Mouse (Mus musculus): ENCODE data around the gene Pepd. TPM values are rescaled to one million over a fixed set of nuclear protein-coding genes. Genes with fewer than 3 reads are reported as not detected.

The Pepd gene
- polyA plus RNA-seq, 1 experiment from 2014 or later: 56.0 TPM

DNA sequence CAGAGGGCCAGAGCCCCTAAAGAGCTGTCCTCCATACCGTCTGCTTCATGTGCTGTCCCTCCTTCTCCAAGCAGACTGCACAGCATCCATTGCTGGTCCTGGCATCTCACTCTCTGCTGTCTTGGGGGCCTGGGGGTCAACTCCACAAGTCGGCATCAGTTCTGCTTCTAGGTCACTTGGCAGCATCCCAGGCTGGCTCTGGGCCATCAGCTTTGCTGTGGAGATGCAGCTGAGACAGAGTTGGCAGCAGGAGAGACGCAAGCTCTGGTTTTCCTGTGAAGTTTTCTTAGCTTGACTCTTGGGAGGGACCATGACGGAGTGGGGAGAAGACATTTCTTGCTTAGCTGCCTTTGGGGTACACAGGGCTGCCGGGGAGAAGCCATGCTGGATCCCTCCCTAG is 13.0 kb downstream of the Pepd start:
- no peak overlapping the region for H3K27ac ChIP-seq (ENCODE audit: low read length)
- no peaks in the 10 kb centered on the region for H3K9me3 ChIP-seq (replicated peaks; ENCODE audit: control insufficient read depth, low read length)
- WGBS (ENCODE audit: insufficient replicate concordance): 67% methylated on average over 5 of the region's 5 CpGs
- no peak overlapping the region for H3K9ac ChIP-seq (ENCODE audit: low read depth, low read length)
- no peaks in the 10 kb centered on the region for H3K27me3 ChIP-seq (ENCODE audit: control insufficient read depth, insufficient read depth, low read depth, low read length)
- no peak overlapping the region for H3K4me2 ChIP-seq (ENCODE audit: low read depth, low read length)
- ATAC-seq (ENCODE audit: low read depth): no peak
- no peaks in the 10 kb centered on the region for H3K4me1 ChIP-seq (ENCODE audit: control insufficient read depth, low read depth, low read length)
- H3K36me3 ChIP-seq (ENCODE audit: control insufficient read depth, insufficient read depth): no peaks in the 10 kb centered on the region
- no peak overlapping the region for H3K4me3 ChIP-seq (ENCODE audit: low read depth, low read length)

DNA sequence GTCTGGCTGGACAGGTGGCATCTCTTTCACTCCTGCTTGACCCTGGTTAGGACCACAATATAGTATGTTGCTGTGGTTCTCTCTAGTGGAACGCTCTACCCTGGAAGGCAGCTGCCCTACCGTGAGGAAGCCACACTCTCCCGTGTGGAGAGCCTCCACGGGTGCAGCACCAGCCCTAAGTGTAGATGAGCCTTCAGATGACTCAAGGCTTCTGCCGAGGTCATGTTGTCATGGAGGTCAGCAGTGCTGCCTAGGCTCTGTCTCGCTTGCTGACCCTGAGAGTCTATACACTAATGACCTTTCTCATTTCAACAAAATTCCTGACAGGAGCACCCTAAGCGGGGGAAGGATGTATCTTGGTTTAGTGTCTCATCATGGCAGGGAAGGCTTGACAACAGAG is 13.8 kb downstream of the Pepd start:
- H3K36me3 ChIP-seq (ENCODE audit: control insufficient read depth, insufficient read depth): no peaks in the 10 kb centered on the region
- ATAC-seq (ENCODE audit: low read depth): no peak
- H3K27ac ChIP-seq (ENCODE audit: low read length): no peak overlapping the region
- no peaks in the 10 kb centered on the region for H3K27me3 ChIP-seq (ENCODE audit: control insufficient read depth, insufficient read depth, low read depth, low read length)
- no peak overlapping the region for H3K4me3 ChIP-seq (ENCODE audit: low read depth, low read length)
- WGBS (ENCODE audit: insufficient replicate concordance): 72% methylated on average over 7 of the region's 7 CpGs
- no peak overlapping the region for H3K9ac ChIP-seq (ENCODE audit: low read depth, low read length)
- no peaks in the 10 kb centered on the region for H3K4me1 ChIP-seq (ENCODE audit: control insufficient read depth, low read depth, low read length)
- no peak overlapping the region for H3K4me2 ChIP-seq (ENCODE audit: low read depth, low read length)
- H3K9me3 ChIP-seq (replicated peaks; ENCODE audit: control insufficient read depth, low read length): no peaks in the 10 kb centered on the region

GRCm38 (mm10) chr7:34929614-34930262 is 17.6 kb downstream of the Pepd start:
- 68% methylated on average over 8 of the region's 8 CpGs for WGBS (ENCODE audit: insufficient replicate concordance)
- no peaks in the 10 kb centered on the region for H3K27me3 ChIP-seq (ENCODE audit: control insufficient read depth, insufficient read depth, low read depth, low read length)
- peaks cover 16% of the 10 kb centered on the region for H3K4me1 ChIP-seq (ENCODE audit: control insufficient read depth, low read depth, low read length)
- H3K9ac ChIP-seq (ENCODE audit: low read depth, low read length): no peak overlapping the region
- no peak overlapping the region for H3K27ac ChIP-seq (ENCODE audit: low read length)
- no peaks in the 10 kb centered on the region for H3K9me3 ChIP-seq (replicated peaks; ENCODE audit: control insufficient read depth, low read length)
- ATAC-seq (ENCODE audit: low read depth): no peak
- no peak overlapping the region for H3K4me3 ChIP-seq (ENCODE audit: low read depth, low read length)
- H3K36me3 ChIP-seq (ENCODE audit: control insufficient read depth, insufficient read depth): no peaks in the 10 kb centered on the region; the same call in 1 of the 2 replicates
- H3K4me2 ChIP-seq (ENCODE audit: low read depth, low read length): no peak overlapping the region

DNA sequence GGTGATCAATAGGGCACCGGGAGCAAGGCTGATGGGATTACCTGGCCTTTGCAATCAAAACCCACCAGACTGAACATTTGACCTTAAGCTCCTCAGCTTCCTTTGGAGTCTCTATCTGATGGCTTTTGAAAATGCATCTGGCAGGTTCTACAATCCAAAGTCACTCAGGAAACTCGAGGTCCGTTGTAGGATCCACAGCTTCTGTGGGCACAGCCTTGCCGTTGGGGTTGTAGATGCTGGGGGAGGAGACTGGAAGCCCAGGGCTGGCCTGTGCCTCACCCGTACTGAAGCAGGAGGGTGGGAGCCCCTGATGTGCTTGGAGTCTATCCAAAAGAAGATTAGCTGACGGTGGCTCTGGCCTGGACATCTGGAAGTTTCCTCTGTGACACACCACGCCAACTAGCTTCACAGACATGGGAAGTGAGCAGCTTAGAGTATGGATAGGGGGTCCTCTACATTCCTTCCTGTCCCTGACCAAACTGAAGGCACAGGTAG is 18.1 kb downstream of the Pepd start:
- H3K4me1 ChIP-seq (ENCODE audit: control insufficient read depth, low read depth, low read length): peaks cover 16% of the 10 kb centered on the region
- no peaks in the 10 kb centered on the region for H3K9me3 ChIP-seq (replicated peaks; ENCODE audit: control insufficient read depth, low read length)
- no peak overlapping the region for H3K9ac ChIP-seq (ENCODE audit: low read depth, low read length)
- H3K4me3 ChIP-seq (ENCODE audit: low read depth, low read length): no peak overlapping the region
- no peaks in the 10 kb centered on the region for H3K27me3 ChIP-seq (ENCODE audit: control insufficient read depth, insufficient read depth, low read depth, low read length)
- no peak overlapping the region for H3K27ac ChIP-seq (ENCODE audit: low read length)
- peaks cover 5% of the 10 kb centered on the region; the same call in 1 of the 2 replicates for H3K36me3 ChIP-seq (ENCODE audit: control insufficient read depth, insufficient read depth)
- no peak for ATAC-seq (ENCODE audit: low read depth)
- 55% methylated on average over 7 of the region's 7 CpGs for WGBS (ENCODE audit: insufficient replicate concordance)
- H3K4me2 ChIP-seq (ENCODE audit: low read depth, low read length): no peak overlapping the region

GRCm38 (mm10) chr7:34932631-34933030 is 20.5 kb downstream of the Pepd start:
- 80% methylated on average over 8 of the region's 8 CpGs for WGBS (ENCODE audit: insufficient replicate concordance)
- Histone ChIP-seq H3K27me3 (ENCODE audit: control insufficient read depth, insufficient read depth, low read depth, low read length) (no peaks in the 10 kb centered on the region), H3K9me3 (replicated peaks; ENCODE audit: control insufficient read depth, low read length) (peaks cover 2% of the 10 kb centered on the region), H3K9ac (ENCODE audit: low read depth, low read length) (peak overlapping the region; percentile 36), H3K27ac (ENCODE audit: low read length) (peak overlapping the region; percentile 81), H3K4me3 (ENCODE audit: low read depth, low read length) (no peak overlapping the region), H3K4me2 (ENCODE audit: low read depth, low read length) (peak overlapping the region; percentile 33; the same call in 1 of the 2 replicates), H3K4me1 (ENCODE audit: control insufficient read depth, low read depth, low read length) (peaks cover 16% of the 10 kb centered on the region), H3K36me3 (ENCODE audit: control insufficient read depth, insufficient read depth) (peaks cover 20% of the 10 kb centered on the region)
- ATAC-seq (ENCODE audit: low read depth): no peak

- ATAC-seq (ENCODE audit: low read depth): peak; percentile 98
- peak overlapping the region; percentile 81 for H3K27ac ChIP-seq (ENCODE audit: low read length)
Observed at GRCm38 (mm10) chr7:34933142-34933541, 21.0 kb downstream of the Pepd start.

GRCm38 (mm10) chr7:34936347-34936746 is 24.2 kb downstream of the Pepd start:
- Histone ChIP-seq H3K4me3 (ENCODE audit: low read depth, low read length) (no peak overlapping the region), H3K36me3 (ENCODE audit: control insufficient read depth, insufficient read depth) (peaks cover 20% of the 10 kb centered on the region), H3K4me1 (ENCODE audit: control insufficient read depth, low read depth, low read length) (peaks cover 16% of the 10 kb centered on the region), H3K27me3 (ENCODE audit: control insufficient read depth, insufficient read depth, low read depth, low read length) (no peaks in the 10 kb centered on the region), H3K9ac (ENCODE audit: low read depth, low read length) (no peak overlapping the region), H3K27ac (ENCODE audit: low read length) (no peak overlapping the region), H3K9me3 (replicated peaks; ENCODE audit: control insufficient read depth, low read length) (peaks cover 2% of the 10 kb centered on the region), H3K4me2 (ENCODE audit: low read depth, low read length) (no peak overlapping the region)
- ATAC-seq (ENCODE audit: low read depth): no peak
- 68% methylated on average over 2 of the region's 2 CpGs for WGBS (ENCODE audit: insufficient replicate concordance)

More at GRCm38 (mm10) chr7:34933142-34933541, 21.0 kb downstream of the Pepd start:
- WGBS (ENCODE audit: insufficient replicate concordance): 46% methylated on average over 3 of the region's 3 CpGs
- Histone ChIP-seq H3K9ac (ENCODE audit: low read depth, low read length) (peak overlapping the region; percentile 36), H3K27me3 (ENCODE audit: control insufficient read depth, insufficient read depth, low read depth, low read length) (no peaks in the 10 kb centered on the region), H3K36me3 (ENCODE audit: control insufficient read depth, insufficient read depth) (peaks cover 20% of the 10 kb centered on the region), H3K4me2 (ENCODE audit: low read depth, low read length) (peak overlapping the region; percentile 33; the same call in 1 of the 2 replicates), H3K4me3 (ENCODE audit: low read depth, low read length) (no peak overlapping the region), H3K9me3 (replicated peaks; ENCODE audit: control insufficient read depth, low read length) (peaks cover 2% of the 10 kb centered on the region), H3K4me1 (ENCODE audit: control insufficient read depth, low read depth, low read length) (peaks cover 16% of the 10 kb centered on the region)

GRCm38 (mm10) chr7:34938636-34939261 is 26.6 kb downstream of the Pepd start:
- Histone ChIP-seq H3K4me3 (ENCODE audit: low read depth, low read length) (no peak overlapping the region), H3K4me2 (ENCODE audit: low read depth, low read length) (no peak overlapping the region), H3K9ac (ENCODE audit: low read depth, low read length) (no peak overlapping the region), H3K9me3 (replicated peaks; ENCODE audit: control insufficient read depth, low read length) (peaks cover 2% of the 10 kb centered on the region), H3K4me1 (ENCODE audit: control insufficient read depth, low read depth, low read length) (peaks cover 3% of the 10 kb centered on the region), H3K36me3 (ENCODE audit: control insufficient read depth, insufficient read depth) (peaks cover 20% of the 10 kb centered on the region), H3K27me3 (ENCODE audit: control insufficient read depth, insufficient read depth, low read depth, low read length) (no peaks in the 10 kb centered on the region), H3K27ac (ENCODE audit: low read length) (no peak overlapping the region)
- ATAC-seq (ENCODE audit: low read depth): no peak
- WGBS (ENCODE audit: insufficient replicate concordance): 77% methylated on average over 7 of the region's 7 CpGs

DNA sequence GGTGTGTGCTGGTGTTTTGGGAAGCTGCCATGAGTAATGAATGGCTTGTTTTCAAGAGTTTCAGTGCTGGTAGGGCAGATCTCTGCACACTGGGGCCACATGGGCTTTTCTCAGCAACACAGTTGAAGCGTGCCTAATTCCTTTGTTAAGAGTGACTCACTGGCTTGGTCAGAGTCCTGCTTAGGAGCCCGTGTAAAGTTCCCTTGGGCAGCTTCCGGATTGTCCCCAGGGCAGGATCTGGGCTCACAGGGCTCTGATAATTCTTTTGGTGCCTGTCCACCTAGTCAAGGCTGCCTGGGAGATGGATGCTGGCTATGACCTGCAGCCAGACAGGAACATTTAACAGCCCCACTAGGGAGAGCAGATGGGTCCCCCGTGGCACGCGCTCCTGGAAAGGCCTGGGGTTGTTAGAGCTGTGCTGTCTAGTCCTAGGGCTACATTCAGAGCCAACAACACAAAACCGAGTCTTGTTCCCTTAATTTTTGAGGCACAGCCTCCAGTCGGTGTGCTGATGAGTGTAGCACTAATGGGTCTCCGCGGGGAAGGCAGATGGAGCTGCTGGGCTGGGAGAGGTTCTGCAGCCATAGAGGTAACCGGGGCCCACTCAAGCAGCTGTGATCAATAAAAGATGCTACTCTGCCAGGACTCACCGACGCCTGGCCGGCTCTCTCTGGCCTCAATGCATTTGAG is 27.2 kb downstream of the Pepd start:
- peaks cover 20% of the 10 kb centered on the region for H3K36me3 ChIP-seq (ENCODE audit: control insufficient read depth, insufficient read depth)
- ATAC-seq (ENCODE audit: low read depth): no peak
- H3K4me3 ChIP-seq (ENCODE audit: low read depth, low read length): no peak overlapping the region
- no peak overlapping the region for H3K27ac ChIP-seq (ENCODE audit: low read length)
- H3K27me3 ChIP-seq (ENCODE audit: control insufficient read depth, insufficient read depth, low read depth, low read length): no peaks in the 10 kb centered on the region
- H3K4me2 ChIP-seq (ENCODE audit: low read depth, low read length): no peak overlapping the region
- H3K9ac ChIP-seq (ENCODE audit: low read depth, low read length): no peak overlapping the region
- H3K4me1 ChIP-seq (ENCODE audit: control insufficient read depth, low read depth, low read length): no peaks in the 10 kb centered on the region
- H3K9me3 ChIP-seq (replicated peaks; ENCODE audit: control insufficient read depth, low read length): peaks cover 2% of the 10 kb centered on the region
- WGBS (ENCODE audit: insufficient replicate concordance): 69% methylated on average over 14 of the region's 14 CpGs
